Mouse (Mus musculus) heart, embryonic 13.5 days (tissue): ENCODE measurements around the gene Uxt. TPM values are rescaled to one million over a fixed set of nuclear protein-coding genes. Genes with fewer than 3 reads are reported as not detected.

ENCODE experiments used
- ATAC-seq: fragments of 200-750 bp; cut with Nextera tagmentation; 2 replicates; pipeline ENCODE4 v1.8.0; 2017; ENCODE audit warnings: moderate TSS enrichment; ENCODE audit not compliant: insufficient number of reproducible peaks, low FRiP score, low TSS enrichment; ENCODE audit errors: extremely low read depth
- H3K27ac ChIP-seq: fragments of 300-500 bp; sonication (generic); replicated peaks from 2 replicates; pipeline ENCODE4 v1.5.1; 2015; ENCODE audit warnings: moderate library complexity, mild to moderate bottlenecking, inconsistent platforms
- H3K27me3 ChIP-seq: fragments of 300-500 bp; sonication (generic); replicated peaks from 2 replicates; pipeline ENCODE4 v1.6.1; 2015; ENCODE audit warnings: mild to moderate bottlenecking, inconsistent platforms
- H3K36me3 ChIP-seq: fragments of 300-500 bp; sonication (generic); 2 replicates; pipeline ENCODE4 v1.6.1; 2015; ENCODE audit warnings: mild to moderate bottlenecking, inconsistent platforms
- H3K4me1 ChIP-seq: fragments of 300-500 bp; sonication (generic); 2 replicates; pipeline ENCODE4 v1.6.1; 2015; ENCODE audit warnings: inconsistent platforms
- H3K4me2 ChIP-seq: fragments of 300-500 bp; sonication (generic); 2 replicates; pipeline ENCODE4 v1.6.1; 2015; ENCODE audit warnings: inconsistent platforms, mild to moderate bottlenecking, moderate library complexity
- H3K4me3 ChIP-seq: fragments of 300-500 bp; sonication (generic); 2 replicates; pipeline ENCODE4 v1.5.1; 2015; ENCODE audit warnings: moderate library complexity, mild to moderate bottlenecking, inconsistent platforms
- H3K9ac ChIP-seq: fragments of 300-500 bp; sonication (generic); 2 replicates; pipeline ENCODE4 v1.6.1; 2015; ENCODE audit warnings: inconsistent platforms, mild to moderate bottlenecking, moderate library complexity
- H3K9me3 ChIP-seq: fragments of 300-500 bp; sonication (generic); 2 replicates; pipeline ENCODE4 v1.6.1; 2016; ENCODE audit warnings: inconsistent platforms
- WGBS: fragments of 180-500 bp; shearing (Covaris S2); methylation state at CpG from one replicate; pipeline ENCODE4 v1.1.7; 2015; ENCODE audit warnings: mixed read lengths; 5-methylcytosine and 5-hydroxymethylcytosine counted together
- polyA plus RNA-seq: library from polyadenylated mRNA; unstranded; fragments of >200 nt; fragmentation: Nextera tagmentation; extraction: Ambion mirVana; gene quantifications from 2 replicates; pipeline ENCODE4 v1.2.1, GENCODE M21; 2015

Gene Uxt
- polyA plus RNA-seq, 1 experiment from 2014 or later, result 46.6 TPM

GRCm38 (mm10) chrX:20920249-20920843 is 41.5 kb downstream of the Uxt start:
- 12% methylated on average over 44 of the region's 49 CpGs for WGBS
- ATAC-seq, result peak; percentile 31; the same call in 1 of the 2 replicates
- peaks cover 25% of the 10 kb centered on the region for H3K27me3 ChIP-seq
- peak overlapping the region; percentile 45 for H3K4me3 ChIP-seq
- H3K4me1 ChIP-seq, result 0 out of 2 replicates have a peak, but pooled peaks cover 4% of the 10 kb centered on the region
- peak overlapping the region; percentile 2 for H3K9ac ChIP-seq
- peak overlapping the region; percentile 70 for H3K4me2 ChIP-seq
- H3K9me3 ChIP-seq, result no peaks in the 10 kb centered on the region
- no peak overlapping the region for H3K27ac ChIP-seq
- H3K36me3 ChIP-seq, result 0 out of 2 replicates have a peak, but pooled peaks cover 3% of the 10 kb centered on the region

- H3K4me2 ChIP-seq, result no peak overlapping the region
- no peaks in the 10 kb centered on the region for H3K9me3 ChIP-seq
Observed at GRCm38 (mm10) chrX:20915075-20915474, 46.7 kb downstream of the Uxt start.

GRCm38 (mm10) chrX:20913726-20914125 is 48.1 kb downstream of the Uxt start:
- Histone ChIP-seq H3K9ac (no peak overlapping the region), H3K9me3 (no peaks in the 10 kb centered on the region), H3K4me3 (no peak overlapping the region), H3K4me2 (no peak overlapping the region), H3K27me3 (peaks cover 4% of the 10 kb centered on the region; the same call in 1 of the 2 replicates), H3K4me1 (no peaks in the 10 kb centered on the region), H3K27ac (no peak overlapping the region), H3K36me3 (no peaks in the 10 kb centered on the region)
- ATAC-seq, result no peak
- 71% methylated on average over 6 of the region's 6 CpGs for WGBS

More at GRCm38 (mm10) chrX:20915075-20915474, 46.7 kb downstream of the Uxt start:
- no peak for ATAC-seq
- Histone ChIP-seq H3K4me3 (no peak overlapping the region), H3K36me3 (no peaks in the 10 kb centered on the region), H3K9ac (no peak overlapping the region), H3K27ac (no peak overlapping the region), H3K4me1 (no peaks in the 10 kb centered on the region), H3K27me3 (peaks cover 17% of the 10 kb centered on the region)

GRCm38 (mm10) chrX:20910074-20910473 is 51.7 kb downstream of the Uxt start:
- no peak for ATAC-seq
- no peak overlapping the region for H3K9ac ChIP-seq
- no peaks in the 10 kb centered on the region for H3K4me1 ChIP-seq
- H3K4me3 ChIP-seq, result no peak overlapping the region
- H3K4me2 ChIP-seq, result no peak overlapping the region
- no peaks in the 10 kb centered on the region for H3K36me3 ChIP-seq
- H3K27me3 ChIP-seq, result no peaks in the 10 kb centered on the region
- WGBS, result 25% methylated on average over 3 of the region's 3 CpGs
- no peaks in the 10 kb centered on the region for H3K9me3 ChIP-seq
- H3K27ac ChIP-seq, result no peak overlapping the region

Other genes with a start within 250 kb of the Uxt start
- 90.5 and 108 TPM in 2 replicates for gene Araf, start 164.2 kb downstream of the Uxt start, polyA plus RNA-seq
- 32.4 and 35.9 TPM in 2 replicates for gene Timp1, start 91.9 kb downstream of the Uxt start, polyA plus RNA-seq
- gene Syn1, start 41.0 kb downstream of the Uxt start, polyA plus RNA-seq, result 0.05 and 0.15 TPM in 2 replicates
- gene Cfp, start 30.5 kb downstream of the Uxt start, polyA plus RNA-seq, result 2.5 and 3.8 TPM in 2 replicates
- gene Elk1, start 11.4 kb downstream of the Uxt start, polyA plus RNA-seq, result 9.9 and 11.1 TPM in 2 replicates
- gene Zfp182, start 100.3 kb upstream of the Uxt start, polyA plus RNA-seq, result 3.3 and 3.5 TPM in 2 replicates
- not detected in 2 replicates for gene Spaca5, start 106.4 kb upstream of the Uxt start, polyA plus RNA-seq
- 0.60 and 1.2 TPM in 2 replicates for gene Zfp300, start 127.5 kb upstream of the Uxt start, polyA plus RNA-seq
- not detected in 2 replicates for gene Ssxa1, start 153.8 kb upstream of the Uxt start, polyA plus RNA-seq
- gene Gm21876, start 213.6 kb upstream of the Uxt start, polyA plus RNA-seq, result not detected in 2 replicates